Comparison of ENCODE assay signal across 16 mouse cellular contexts in the genomic region with DNA sequence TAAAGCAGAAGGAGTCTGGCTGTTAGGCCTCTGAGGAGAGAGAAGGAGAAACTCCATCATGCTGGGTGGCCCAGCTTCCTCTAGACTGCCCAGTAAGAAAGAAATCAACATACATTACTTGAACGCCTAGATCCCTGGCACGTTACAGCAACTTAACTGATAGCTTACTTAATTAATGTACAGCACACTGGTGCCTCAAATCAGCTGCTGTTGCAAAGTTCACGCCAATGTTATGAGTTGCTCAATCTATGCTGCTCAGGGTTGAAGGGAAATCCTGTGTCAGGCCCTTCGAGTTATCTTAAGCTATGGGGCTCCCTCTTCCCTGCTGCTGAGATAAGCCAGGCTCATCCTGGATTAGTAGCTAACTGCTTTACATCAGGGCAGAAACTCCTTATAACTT. TPM values are rescaled to one million over a fixed set of nuclear protein-coding genes. Genes with fewer than 3 reads are reported as not detected.
DNase-seq lines count a peak whose midpoint lies in the region; ATAC-seq and TF ChIP-seq lines count a peak whose summit lies in the region.
"Had no signal": no experiment of that assay in that cellular context is flagged by ENCODE, and none has a peak within 500 bp of the region (broad histone marks: within the 10 kb centered on the region; RNA-seq: fewer than 3 reads in every experiment).

No protein-coding gene starts in this region.

- H3K4me1 ChIP-seq in heart, embryonic 13.5 days: peaks cover 31% of the 10 kb centered on the region
- no peaks in the 10 kb centered on the region for H3K4me1 ChIP-seq in heart, adult 2 months (ENCODE audit: control insufficient read depth, insufficient read depth, low read length)
- H3K4me1 ChIP-seq in liver, postnatal 0 days (ENCODE audit: insufficient read depth): no peaks in the 10 kb centered on the region
- H3K4me1 ChIP-seq: limb, embryonic 15.5 days; neural tube, embryonic 13.5 days had no signal

- TF ChIP-seq EP300 in heart, adult 2 months (IDR thresholded peaks at IDR 0.05; ENCODE audit: insufficient read depth, low read depth, low read length): no peak
- peak; percentile 47 for TF ChIP-seq EP300 in liver, postnatal 0 days (IDR thresholded peaks at IDR 0.05; ENCODE audit: low read depth)

- H3K27me3 ChIP-seq in heart, embryonic 13.5 days (replicated peaks): no peaks in the 10 kb centered on the region
- no peaks in the 10 kb centered on the region for H3K27me3 ChIP-seq in heart, adult 2 months (ENCODE audit: control insufficient read depth, insufficient read depth, low read length)
- H3K27me3 ChIP-seq in liver, postnatal 0 days (ENCODE audit: insufficient read depth, low read length): no peaks in the 10 kb centered on the region
- H3K27me3 ChIP-seq: limb, embryonic 15.5 days; neural tube, embryonic 13.5 days had no signal

- WGBS in heart, embryonic 13.5 days: 12% methylated on average over 4 of the region's 4 CpGs
- WGBS in heart, adult 2 months: 48% methylated on average over 4 of the region's 4 CpGs
- 33% methylated on average over 4 of the region's 4 CpGs for WGBS in liver, postnatal 0 days (ENCODE audit: insufficient replicate concordance)

- peaks cover 78% of the 10 kb centered on the region for H3K36me3 ChIP-seq in heart, embryonic 13.5 days
- no peaks in the 10 kb centered on the region; the same call in 1 of the 2 replicates for H3K36me3 ChIP-seq in heart, adult 2 months (ENCODE audit: control insufficient read depth, insufficient read depth, low read length)
- peaks cover 2% of the 10 kb centered on the region; the same call in 1 of the 2 replicates for H3K36me3 ChIP-seq in liver, postnatal 0 days (replicated peaks; ENCODE audit: insufficient read depth, low read length)
- H3K36me3 ChIP-seq: neural tube, embryonic 13.5 days had no signal

- H3K4me2 ChIP-seq in heart, embryonic 13.5 days: no peak overlapping the region
- no peak overlapping the region for H3K4me2 ChIP-seq in liver, postnatal 0 days (ENCODE audit: low read depth, low read length)
- H3K4me2 ChIP-seq: limb, embryonic 15.5 days; midbrain, embryonic 11.5 days; neural tube, embryonic 13.5 days had no signal

- no peaks in the 10 kb centered on the region for H3K79me2 ChIP-seq in heart, adult 2 months (replicated peaks; ENCODE audit: control insufficient read depth, insufficient read depth, low read length)

- TF ChIP-seq POLR2A in heart, adult 2 months (IDR thresholded peaks at IDR 0.05; ENCODE audit: insufficient read depth, low read depth, low read length): no peak

- H3K9me3 ChIP-seq in heart, embryonic 13.5 days: no peaks in the 10 kb centered on the region
- H3K9me3 ChIP-seq in liver, postnatal 0 days (ENCODE audit: low read length): no peaks in the 10 kb centered on the region
- H3K9me3 ChIP-seq: limb, embryonic 15.5 days; neural tube, embryonic 13.5 days had no signal

- peak overlapping the region; percentile 57 for H3K27ac ChIP-seq in heart, embryonic 13.5 days (replicated peaks)
- no peak overlapping the region for H3K27ac ChIP-seq in heart, adult 2 months
- H3K27ac ChIP-seq in liver, postnatal 0 days (ENCODE audit: low read depth): no peak overlapping the region
- H3K27ac ChIP-seq: hindbrain, postnatal 0 days; limb, embryonic 15.5 days; neural tube, embryonic 13.5 days had no signal

- no peak overlapping the region for H3K9ac ChIP-seq in heart, embryonic 13.5 days
- no peak overlapping the region for H3K9ac ChIP-seq in heart, adult 2 months (ENCODE audit: low read depth, low read length)
- H3K9ac ChIP-seq in liver, postnatal 0 days (replicated peaks): no peak overlapping the region
- H3K9ac ChIP-seq: limb, embryonic 15.5 days; neural tube, embryonic 13.5 days had no signal

- no peak overlapping the region for H3K4me3 ChIP-seq in heart, embryonic 13.5 days
- no peak overlapping the region for H3K4me3 ChIP-seq in heart, adult 2 months
- no peak overlapping the region for H3K4me3 ChIP-seq in liver, postnatal 0 days (ENCODE audit: low read depth, low read length)
- H3K4me3 ChIP-seq: limb, embryonic 15.5 days; neural tube, embryonic 13.5 days had no signal

- intact Hi-C loops in heart, adult 2 months (cut with DNase I): no loop called here

- DNase-seq in heart, adult 2 months: no peak
- peak; percentile 45 for DNase-seq in retina, adult 2 months (ENCODE audit: low read depth, low spot score)
- no peak for DNase-seq in retina, embryonic 14.5 days (ENCODE audit: low spot score)
- no peak for DNase-seq in liver, postnatal 0 days
- no peak for DNase-seq in left cerebral cortex, adult 9 months (ENCODE audit: low spot score in 2 of 2)
- DNase-seq in thymus, postnatal 14 days: no peak
- DNase-seq: adrenal gland, postnatal 25 days; cerebellum, adult 2 months; kidney, adult 9 months; lung, postnatal 4 days; right cerebral cortex, postnatal 4 days had no signal

- peak; percentile 37; the same call in 1 of the 2 replicates for ATAC-seq in heart, embryonic 13.5 days (ENCODE audit: extremely low read depth, insufficient number of reproducible peaks, low FRiP score, low TSS enrichment)
- ATAC-seq in liver, postnatal 0 days: no peak
- ATAC-seq: hindbrain, postnatal 0 days had no signal

- TF ChIP-seq CTCF in heart, adult 2 months (IDR thresholded peaks at IDR 0.05): no peak
- TF ChIP-seq CTCF in liver, postnatal 0 days (IDR thresholded peaks at IDR 0.05; ENCODE audit: low read depth): no peak

RNA-seq across cellular contexts. Expression of gene Ltv1, which starts 47.5 kb away (rescaled TPM):
- 47.9 and 52.1 TPM in 2 replicates for polyA plus RNA-seq in heart, embryonic 13.5 days (2015; fragmentation: Nextera tagmentation; extraction: Ambion mirVana)
- total RNA-seq in heart, adult 2 months (2021): 10 to 100 TPM; 22.8 to 22.9 TPM
- 11.5 and 16.8 TPM in 2 replicates for polyA plus RNA-seq in heart, adult 2 months (2012; rRNA removed)
- 22.9 and 23.6 TPM in 2 replicates for polyA plus RNA-seq in liver, postnatal 0 days (2015; fragmentation: Nextera tagmentation; extraction: Ambion mirVana)
